Mouse (Mus musculus): ENCODE measurements around the gene Gde1. TPM values are rescaled to one million over a fixed set of nuclear protein-coding genes. Genes with fewer than 3 reads are reported as not detected.

The Gde1 gene
- polyA plus RNA-seq, 1 experiment from 2014 or later = 99.7 TPM

DNA sequence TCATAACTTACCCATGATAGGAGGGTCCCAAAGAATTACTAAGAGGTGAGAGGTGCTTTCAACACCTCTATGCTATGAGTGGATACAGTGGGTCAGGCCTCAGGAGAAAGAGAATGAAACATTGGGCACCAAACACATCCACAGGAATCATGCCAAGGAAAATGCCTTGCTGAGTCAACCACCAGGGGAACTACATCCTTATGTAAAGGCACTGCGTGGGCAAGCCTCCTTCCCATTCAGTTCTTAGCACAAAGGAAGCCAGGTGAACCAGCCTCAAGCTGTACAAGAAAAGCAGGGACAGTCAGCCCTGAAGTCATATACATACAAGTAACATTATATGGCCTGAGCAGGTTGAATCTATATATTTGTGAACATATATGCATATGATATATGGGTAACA lies 54.7 kb downstream of the Gde1 start:
- Histone ChIP-seq H3K4me3 (ENCODE audit: low read depth, low read length) (no peak overlapping the region), H3K4me2 (no peak overlapping the region), H3K9me3 (ENCODE audit: control insufficient read depth, low read length) (no peaks in the 10 kb centered on the region), H3K4me1 (ENCODE audit: control insufficient read depth, insufficient read depth, low read length) (no peaks in the 10 kb centered on the region), H3K27ac (ENCODE audit: low read depth, low read length) (no peak overlapping the region), H3K36me3 (ENCODE audit: control insufficient read depth, insufficient read depth, low read length) (no peaks in the 10 kb centered on the region), H3K27me3 (ENCODE audit: control insufficient read depth, insufficient read depth, low read length) (no peaks in the 10 kb centered on the region), H3K9ac (ENCODE audit: low read length) (no peak overlapping the region)
- DNase-seq (ENCODE audit: low spot score, missing footprints) (no peak), ATAC-seq (ENCODE audit: low FRiP score) (no peak)
- 97% methylated on average over 1 of the region's 1 CpGs for WGBS

DNA sequence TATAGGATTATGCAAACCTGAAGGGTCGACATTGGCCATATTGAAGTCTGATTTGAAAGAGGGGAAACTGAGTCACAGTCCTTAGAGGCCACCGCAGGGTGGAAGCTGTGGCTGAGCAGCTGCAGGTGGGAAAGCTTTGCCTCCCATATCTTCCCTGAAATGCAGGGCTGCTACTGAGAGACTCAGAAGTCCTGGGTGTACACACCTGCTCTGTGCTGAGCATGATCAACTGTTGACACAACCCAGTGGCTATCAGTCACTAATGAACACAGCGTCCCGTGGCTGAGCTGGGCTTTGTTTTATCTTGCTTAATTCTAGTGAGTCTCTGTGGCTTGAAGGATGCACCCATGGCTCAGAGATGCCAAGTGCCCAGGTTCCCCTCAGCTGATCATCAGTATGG lies 55.5 kb downstream of the Gde1 start:
- no peak for ATAC-seq (ENCODE audit: low FRiP score)
- Histone ChIP-seq H3K4me3 (ENCODE audit: low read depth, low read length) (no peak overlapping the region), H3K4me2 (no peak overlapping the region), H3K27ac (ENCODE audit: low read depth, low read length) (no peak overlapping the region), H3K27me3 (ENCODE audit: control insufficient read depth, insufficient read depth, low read length) (no peaks in the 10 kb centered on the region), H3K36me3 (ENCODE audit: control insufficient read depth, insufficient read depth, low read length) (no peaks in the 10 kb centered on the region), H3K9me3 (ENCODE audit: control insufficient read depth, low read length) (no peaks in the 10 kb centered on the region), H3K4me1 (ENCODE audit: control insufficient read depth, insufficient read depth, low read length) (no peaks in the 10 kb centered on the region), H3K9ac (ENCODE audit: low read length) (no peak overlapping the region)
- no peak for DNase-seq (ENCODE audit: low spot score, missing footprints)
- 86% methylated on average over 4 of the region's 4 CpGs for WGBS

DNA sequence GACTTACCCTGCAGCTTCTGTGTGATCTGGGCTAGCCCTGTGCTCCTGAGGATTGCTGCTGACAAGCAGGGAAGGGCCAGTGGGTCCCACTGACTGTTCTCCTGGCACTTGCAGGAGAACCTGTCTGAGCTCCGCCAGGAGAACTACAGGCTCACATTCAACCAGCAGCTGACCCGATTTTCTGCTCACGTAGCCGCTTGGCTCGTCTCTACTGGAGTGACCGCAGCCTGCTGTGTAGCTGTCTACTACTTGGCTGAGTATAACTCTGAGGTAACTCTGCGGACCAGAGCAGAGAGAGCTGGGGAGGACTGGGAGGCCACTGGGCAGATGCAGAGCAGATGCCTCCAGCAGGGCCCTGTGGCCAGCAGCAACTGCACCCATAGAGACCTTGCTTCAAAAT lies 56.2 kb downstream of the Gde1 start:
- DNase-seq (ENCODE audit: low spot score, missing footprints) (no peak), ATAC-seq (ENCODE audit: low FRiP score) (no peak)
- WGBS = 85% methylated on average over 7 of the region's 7 CpGs
- Histone ChIP-seq H3K9me3 (ENCODE audit: control insufficient read depth, low read length) (no peaks in the 10 kb centered on the region), H3K27ac (ENCODE audit: low read depth, low read length) (no peak overlapping the region), H3K9ac (ENCODE audit: low read length) (no peak overlapping the region), H3K36me3 (ENCODE audit: control insufficient read depth, insufficient read depth, low read length) (no peaks in the 10 kb centered on the region), H3K4me1 (ENCODE audit: control insufficient read depth, insufficient read depth, low read length) (no peaks in the 10 kb centered on the region), H3K4me2 (no peak overlapping the region), H3K27me3 (ENCODE audit: control insufficient read depth, insufficient read depth, low read length) (no peaks in the 10 kb centered on the region), H3K4me3 (ENCODE audit: low read depth, low read length) (no peak overlapping the region)

DNA sequence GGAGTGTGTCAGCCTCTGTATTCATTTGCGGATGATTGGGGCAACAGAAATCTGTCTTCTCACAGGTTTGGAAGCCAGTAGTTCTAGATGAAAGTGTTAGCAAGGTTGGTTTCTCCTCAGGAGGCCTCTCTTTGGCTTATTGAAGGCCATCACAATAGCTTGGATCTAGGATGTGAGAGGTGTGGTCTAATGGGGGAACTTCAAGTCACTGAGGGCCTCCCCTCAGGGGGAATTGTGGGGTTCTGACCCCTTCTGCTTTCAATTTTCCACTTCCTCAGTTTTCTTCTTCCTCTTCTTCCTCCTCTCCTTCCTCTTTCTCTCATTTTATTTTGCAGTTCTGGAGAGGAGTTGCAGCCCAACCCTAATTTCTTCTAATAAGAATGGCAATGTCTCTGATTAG lies 59.3 kb downstream of the Gde1 start:
- Histone ChIP-seq H3K27me3 (ENCODE audit: control insufficient read depth, insufficient read depth, low read length) (no peaks in the 10 kb centered on the region), H3K4me1 (ENCODE audit: control insufficient read depth, insufficient read depth, low read length) (no peaks in the 10 kb centered on the region), H3K4me2 (no peak overlapping the region), H3K9ac (ENCODE audit: low read length) (no peak overlapping the region), H3K27ac (ENCODE audit: low read depth, low read length) (no peak overlapping the region), H3K9me3 (ENCODE audit: control insufficient read depth, low read length) (no peaks in the 10 kb centered on the region), H3K36me3 (ENCODE audit: control insufficient read depth, insufficient read depth, low read length) (no peaks in the 10 kb centered on the region), H3K4me3 (ENCODE audit: low read depth, low read length) (no peak overlapping the region)
- ATAC-seq (ENCODE audit: low FRiP score) = no peak
- DNase-seq (ENCODE audit: low spot score, missing footprints) = no peak
- WGBS = 88% methylated on average over 1 of the region's 1 CpGs

Other genes starting within 250 kb of the Gde1 start
- 0.72 and 0.77 TPM in 2 replicates for gene Itpripl2, start 213.8 kb downstream of the Gde1 start, polyA plus RNA-seq (2014; fragmentation: Nextera tagmentation; extraction: Ambion mirVana)
- gene Coq7, start 172.4 kb downstream of the Gde1 start, polyA plus RNA-seq (2014; fragmentation: Nextera tagmentation; extraction: Ambion mirVana) = 99.6 and 111 TPM in 2 replicates
- 9.8 and 10.3 TPM in 2 replicates for gene Tmc7, start 121.0 kb downstream of the Gde1 start, polyA plus RNA-seq (2014; fragmentation: Nextera tagmentation; extraction: Ambion mirVana)
- 0.14 and 0.19 TPM in 2 replicates for gene Tmc5, start 108.5 kb downstream of the Gde1 start, polyA plus RNA-seq (2014; fragmentation: Nextera tagmentation; extraction: Ambion mirVana)
- gene Ccp110, start 6.8 kb upstream of the Gde1 start, polyA plus RNA-seq (2014; fragmentation: Nextera tagmentation; extraction: Ambion mirVana) = 24.0 and 25.7 TPM in 2 replicates
- 74.2 and 82.8 TPM in 2 replicates for gene Vps35l, start 34.4 kb upstream of the Gde1 start, polyA plus RNA-seq (2014; fragmentation: Nextera tagmentation; extraction: Ambion mirVana)
- 3.1 and 3.2 TPM in 2 replicates for gene Iqck, start 150.0 kb upstream of the Gde1 start, polyA plus RNA-seq (2014; fragmentation: Nextera tagmentation; extraction: Ambion mirVana)
- 109 and 118 TPM in 2 replicates for gene Knop1, start 150.5 kb upstream of the Gde1 start, polyA plus RNA-seq (2014; fragmentation: Nextera tagmentation; extraction: Ambion mirVana)